Mouse (Mus musculus) cerebellum, postnatal 36 days (tissue): ENCODE results near the gene Gm20458.

Experiments used
- DNase-seq, 2 experiments: peaks; one replicate each; pipeline ENCODE4 v3.0.0; 2021 to 2022; ENCODE audit warnings: mixed read lengths in 2 of 2

The Gm20458 gene

DNA sequence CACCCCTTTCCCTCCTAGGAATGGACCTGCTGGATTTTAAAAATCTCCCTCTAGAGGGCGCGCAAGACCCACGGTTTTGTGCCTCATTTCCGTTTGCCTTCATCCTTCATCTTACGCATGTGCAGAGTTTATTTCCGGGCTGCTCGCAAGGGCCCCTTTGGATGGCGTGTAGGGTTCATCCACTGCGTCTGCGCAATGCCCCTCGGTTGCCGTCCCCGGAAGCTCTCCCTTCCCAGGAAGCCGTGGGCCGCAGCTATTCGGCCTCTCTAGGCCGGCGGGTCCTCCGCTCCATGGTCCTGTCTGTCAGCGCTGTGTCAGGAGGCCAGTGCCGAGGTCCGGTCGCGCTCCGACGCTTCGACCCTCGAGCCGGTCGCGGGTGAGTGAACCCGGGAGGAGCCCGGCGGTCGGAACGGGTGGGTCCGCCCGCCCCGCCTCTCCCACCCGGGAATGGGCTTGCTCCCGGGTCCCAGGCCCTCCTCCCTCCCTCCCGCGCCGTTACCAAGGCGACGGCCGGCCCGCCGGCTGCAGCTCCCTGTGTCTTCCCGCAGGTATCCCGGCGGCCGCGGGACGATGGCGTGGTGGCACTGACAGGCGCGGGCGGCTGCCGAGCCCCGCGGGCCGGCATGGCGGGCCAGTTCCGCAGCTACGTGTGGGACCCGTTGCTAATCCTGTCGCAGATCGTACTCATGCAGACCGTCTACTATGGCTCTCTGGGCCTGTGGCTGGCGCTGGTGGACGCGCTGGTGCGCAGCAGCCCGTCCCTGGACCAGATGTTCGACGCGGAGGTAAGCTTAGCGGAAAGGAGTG lies at the start of gene Gm20458:
Gene Gm20458 (plus strand): TSS at position 223 of the 807 bp plus-strand sequence.
- peak; percentile 96 for DNase-seq

DNA sequence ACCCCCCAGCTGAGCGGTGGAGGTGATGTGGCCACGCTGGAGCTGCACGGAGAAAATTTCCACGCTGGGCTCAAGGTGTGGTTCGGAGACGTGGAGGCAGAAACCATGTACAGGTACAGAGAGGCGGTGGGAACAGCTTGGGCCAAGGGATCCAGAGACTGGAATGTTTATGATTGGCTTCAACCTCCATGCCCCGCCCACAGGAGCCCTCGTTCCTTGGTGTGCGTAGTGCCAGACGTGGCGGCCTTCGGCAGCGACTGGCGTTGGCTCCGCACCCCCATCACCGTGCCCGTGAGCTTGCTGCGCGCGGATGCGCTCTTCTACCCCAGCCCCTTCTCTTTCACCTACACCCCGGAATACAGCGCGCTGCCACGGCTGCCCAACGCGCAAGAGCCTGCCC lies 46.6 kb upstream of the Gm20458 start:
- no peak for DNase-seq

DNA sequence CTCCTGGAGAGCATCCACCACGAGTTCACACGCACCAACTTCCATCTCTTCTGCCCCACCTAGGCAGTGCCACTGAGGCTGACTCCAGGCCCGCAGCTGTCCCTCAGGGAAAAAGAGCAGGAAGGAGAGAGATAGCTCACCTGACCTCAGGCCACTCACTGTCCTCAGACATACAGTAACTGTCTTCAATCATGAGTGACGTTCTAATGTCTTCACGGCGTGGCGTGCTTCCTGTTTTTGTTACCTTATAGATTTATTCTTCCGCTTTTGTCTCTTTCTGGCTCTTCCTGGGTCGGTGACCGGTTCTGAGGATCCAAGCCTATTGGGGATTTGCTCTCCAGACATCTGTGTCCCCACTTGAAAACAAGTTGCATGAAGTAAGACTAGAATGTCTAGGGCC lies 46.2 kb upstream of the Gm20458 start:
- DNase-seq: no peak

DNA sequence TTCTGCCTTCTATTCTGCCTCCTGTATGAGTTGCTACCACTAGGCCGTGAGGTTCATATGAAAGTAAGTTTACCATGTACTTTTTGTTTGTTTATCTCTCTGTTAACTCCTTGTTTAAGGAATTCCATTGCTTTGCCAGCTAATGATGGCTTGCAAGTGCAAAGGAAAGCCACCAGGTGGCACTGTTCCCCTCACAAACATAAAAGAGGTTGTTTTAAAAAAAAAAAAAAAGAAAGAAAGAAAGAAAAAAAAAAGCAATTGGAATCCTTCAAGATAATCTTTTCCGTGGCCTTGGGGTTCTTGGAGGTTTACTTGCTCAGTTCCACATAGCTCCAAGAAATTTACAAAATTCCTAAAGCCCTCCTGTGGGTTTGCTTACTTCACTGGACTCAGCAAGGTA lies 43.6 kb upstream of the Gm20458 start:
- no peak for DNase-seq

DNA sequence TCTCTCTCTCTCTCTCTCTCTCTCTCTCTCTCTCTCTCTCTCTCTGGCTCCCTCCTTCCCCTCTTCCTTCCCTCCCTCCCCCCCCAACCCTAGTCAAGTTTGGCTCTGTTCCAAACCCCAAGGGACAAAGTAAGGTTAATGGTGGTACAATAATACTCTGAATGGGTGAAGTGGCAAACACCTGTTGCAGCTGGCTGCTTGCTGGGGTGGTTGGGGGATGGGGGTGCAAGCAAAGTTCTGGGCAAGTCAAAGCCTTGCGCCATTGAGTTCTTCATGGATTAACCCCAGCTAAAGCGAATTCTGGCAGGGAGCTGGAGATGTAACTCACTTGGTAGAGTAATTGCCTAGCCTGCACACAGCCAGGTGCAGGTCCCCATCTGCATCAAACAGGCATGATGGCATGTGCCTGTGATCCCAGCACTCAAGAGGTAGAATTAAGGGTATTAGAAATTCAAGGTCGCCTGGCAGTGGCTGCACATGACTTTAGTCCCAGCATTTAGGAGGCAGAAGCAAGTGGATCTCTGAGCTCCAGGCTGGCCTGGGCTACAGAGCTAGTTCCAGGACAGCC lies 42.4 kb upstream of the Gm20458 start:
- no peak for DNase-seq

DNA sequence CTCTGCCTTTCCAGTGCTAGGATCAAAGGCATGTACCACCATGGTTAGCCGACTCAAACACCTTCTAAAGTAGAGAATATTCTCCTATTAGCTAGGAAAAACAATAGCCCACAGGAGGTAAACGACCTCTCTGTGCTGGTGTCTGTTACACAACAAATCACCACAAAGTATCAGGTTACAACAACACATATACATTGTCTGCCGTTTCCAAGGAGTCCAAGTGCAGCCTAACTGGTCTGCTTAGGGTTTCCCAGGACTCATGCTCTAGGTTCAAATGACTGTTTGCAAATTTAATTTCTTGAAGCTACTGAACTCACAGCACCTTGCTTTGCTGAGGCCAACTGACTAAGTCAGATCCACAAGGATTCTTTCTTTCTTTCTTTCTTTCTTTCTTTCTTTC lies 41.3 kb upstream of the Gm20458 start:
- DNase-seq: no peak

DNA sequence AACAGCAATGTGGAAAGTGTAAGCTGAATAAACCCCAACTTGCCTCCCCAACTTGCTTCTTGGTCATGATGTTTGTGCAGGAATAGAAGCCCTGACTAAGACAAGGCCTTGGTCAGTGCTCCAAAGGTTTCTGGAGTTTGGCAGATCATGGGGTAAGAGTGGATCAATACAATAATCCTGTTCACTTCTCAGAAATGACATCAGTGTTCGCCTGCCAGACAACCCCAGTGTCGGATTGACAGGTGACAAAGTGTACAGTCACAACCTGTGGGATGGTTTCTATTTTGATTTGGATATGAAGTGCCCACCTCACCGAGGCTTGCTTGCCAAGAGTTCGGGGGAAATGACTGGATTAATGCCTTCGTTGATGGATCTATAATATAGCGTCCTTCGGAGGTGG lies 39.5 kb upstream of the Gm20458 start:
- DNase-seq: no peak

DNA sequence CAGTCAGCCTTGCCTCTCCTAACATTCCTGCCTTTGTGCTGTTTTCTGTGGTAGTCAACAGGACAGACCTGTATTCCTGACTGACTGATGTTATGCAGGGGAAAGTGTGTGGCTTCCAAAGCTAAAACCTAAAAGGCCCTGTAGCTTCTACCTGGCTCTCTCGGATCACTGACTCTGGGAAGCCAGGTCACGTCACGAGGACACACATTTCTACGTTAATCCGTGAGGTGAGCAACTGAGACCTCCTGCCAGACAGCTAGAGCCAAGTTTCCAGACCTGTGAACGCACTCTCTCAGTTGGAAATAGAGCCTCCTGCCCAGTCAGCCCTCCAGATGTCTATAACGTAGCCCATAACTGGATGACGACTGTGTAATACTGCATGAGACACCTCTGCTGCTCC lies 38.8 kb upstream of the Gm20458 start:
- no peak for DNase-seq

DNA sequence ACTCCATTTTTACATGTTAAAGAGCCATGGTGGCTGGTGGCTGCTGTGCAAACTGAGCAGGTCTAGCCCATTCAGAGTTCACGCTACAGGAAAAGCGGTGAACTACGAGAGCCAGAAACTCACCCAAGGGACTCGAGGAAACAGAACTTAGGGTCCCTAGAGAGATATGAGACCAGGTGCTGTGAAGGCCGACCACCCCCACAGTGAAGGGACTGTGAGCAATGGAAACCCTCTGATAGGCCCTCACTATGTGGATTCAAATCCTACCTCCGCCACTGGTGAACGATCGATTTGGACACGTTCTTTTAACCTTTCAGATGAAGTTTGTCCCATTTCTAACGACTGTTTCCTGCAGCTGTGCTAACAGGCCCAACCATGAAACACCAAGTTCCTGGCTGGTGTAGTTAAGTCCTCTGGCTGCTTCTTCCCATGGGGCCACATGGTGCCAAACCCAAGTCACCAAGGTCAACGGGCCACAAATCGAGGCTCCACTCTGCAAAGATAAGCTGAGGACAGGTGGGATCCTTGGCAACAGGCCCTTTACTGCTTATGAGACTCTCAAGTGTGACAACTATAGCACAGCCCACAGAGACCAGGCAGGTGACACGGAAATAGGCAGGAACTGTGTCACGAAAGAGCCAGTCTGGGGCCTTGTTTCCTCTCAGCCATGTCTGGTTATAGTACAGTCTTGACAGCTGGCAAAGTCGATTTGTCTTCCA lies 37.9 kb upstream of the Gm20458 start:
- DNase-seq: no peak

DNA sequence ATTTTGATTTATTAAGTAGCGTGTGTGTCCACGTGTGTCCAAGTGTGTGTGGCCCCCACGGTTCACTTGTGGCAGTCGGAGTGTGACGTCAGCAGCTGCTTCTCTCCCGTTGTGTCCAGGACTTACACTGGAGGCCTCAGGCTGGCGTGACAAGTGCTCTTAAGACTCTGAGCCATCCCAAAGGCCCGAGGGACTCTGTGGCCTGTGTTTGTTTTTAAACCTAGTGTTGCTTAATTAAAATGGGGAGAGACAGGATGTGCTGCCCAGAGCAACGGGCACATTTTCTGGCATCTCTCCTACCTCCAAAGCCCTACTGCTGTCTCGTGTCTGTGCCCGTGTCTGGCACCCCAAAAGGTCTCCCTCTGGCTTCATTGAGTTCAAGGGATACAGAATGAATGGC lies 37.3 kb upstream of the Gm20458 start:
- DNase-seq: no peak

DNA sequence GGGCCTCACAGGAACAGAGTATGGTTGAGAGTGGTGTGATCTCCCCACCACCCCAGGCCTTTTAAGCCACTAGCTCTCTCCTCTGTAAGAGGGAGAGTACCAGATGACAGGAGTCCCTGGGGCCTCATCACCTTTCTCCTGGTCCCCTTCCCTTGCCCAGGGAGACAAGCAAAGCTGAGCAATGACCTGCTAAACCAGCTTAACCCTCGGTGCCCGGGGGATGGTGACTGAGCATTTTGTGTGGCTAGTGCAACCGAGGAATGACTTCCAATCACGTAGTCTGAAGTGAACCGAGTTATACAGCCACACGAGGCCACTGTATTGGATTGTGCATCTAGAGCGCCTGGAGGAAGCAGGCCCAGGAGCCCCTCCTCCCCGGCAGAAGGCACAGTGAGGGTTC lies 36.4 kb upstream of the Gm20458 start:
- DNase-seq: no peak

DNA sequence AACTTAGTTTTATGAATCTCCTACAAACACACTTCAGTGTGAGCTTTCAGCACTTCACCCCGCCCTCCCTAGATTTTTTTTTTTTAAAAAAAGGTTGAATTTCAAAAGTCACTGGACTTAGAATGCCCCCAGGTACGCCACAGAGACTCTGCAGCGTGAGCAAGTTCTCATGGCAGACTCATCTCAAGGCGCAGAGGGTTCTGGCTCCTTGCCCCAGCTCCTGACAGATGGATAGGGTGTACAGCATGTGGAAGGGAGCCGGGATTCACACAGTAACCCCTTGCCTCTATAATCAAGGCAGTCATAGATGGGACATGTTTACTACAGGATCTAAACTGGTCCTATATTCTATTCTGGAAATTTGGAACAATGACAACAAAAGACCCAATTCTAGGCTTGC lies 35.4 kb upstream of the Gm20458 start:
- DNase-seq: peak in 1 of 2 experiments; percentile 33

DNA sequence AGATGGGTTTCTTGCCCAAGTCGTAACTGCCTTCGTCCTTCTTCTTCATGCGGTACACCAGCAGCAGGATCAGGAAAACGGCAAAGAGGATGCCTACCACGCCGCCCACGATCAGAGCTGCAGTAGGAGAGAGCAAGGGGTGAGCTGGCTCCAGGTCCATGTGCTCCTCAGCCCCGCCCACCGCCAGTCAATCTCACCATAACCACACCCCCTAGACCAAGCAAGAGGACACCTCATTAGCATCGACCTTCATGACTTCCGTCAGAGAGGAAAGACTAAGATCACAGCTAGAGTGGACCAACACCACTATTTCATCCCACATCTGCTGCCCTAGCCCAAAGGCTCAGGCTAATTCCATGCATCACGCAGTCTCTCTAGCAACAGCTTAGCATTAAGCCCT lies 34.6 kb upstream of the Gm20458 start:
- DNase-seq: no peak

DNA sequence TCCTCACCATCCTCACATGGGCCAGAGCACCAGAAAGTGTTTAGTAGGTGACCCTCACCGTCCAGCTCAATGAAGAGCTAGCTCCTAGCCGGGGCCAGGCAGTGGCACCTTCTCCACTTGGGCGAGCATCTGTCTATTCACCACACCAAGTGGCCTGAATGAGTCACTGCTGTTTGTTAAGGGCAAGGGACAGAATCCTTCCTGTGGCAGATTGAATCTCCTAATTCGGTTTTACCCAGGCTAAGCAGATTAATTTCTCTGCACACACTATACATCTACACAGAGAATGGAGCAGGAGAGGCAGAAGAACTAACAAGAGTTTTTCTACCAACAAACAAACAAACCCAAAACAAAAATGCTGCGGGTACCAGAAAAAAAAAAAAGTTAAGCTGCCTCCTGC lies 33.8 kb upstream of the Gm20458 start:
- DNase-seq: no peak

DNA sequence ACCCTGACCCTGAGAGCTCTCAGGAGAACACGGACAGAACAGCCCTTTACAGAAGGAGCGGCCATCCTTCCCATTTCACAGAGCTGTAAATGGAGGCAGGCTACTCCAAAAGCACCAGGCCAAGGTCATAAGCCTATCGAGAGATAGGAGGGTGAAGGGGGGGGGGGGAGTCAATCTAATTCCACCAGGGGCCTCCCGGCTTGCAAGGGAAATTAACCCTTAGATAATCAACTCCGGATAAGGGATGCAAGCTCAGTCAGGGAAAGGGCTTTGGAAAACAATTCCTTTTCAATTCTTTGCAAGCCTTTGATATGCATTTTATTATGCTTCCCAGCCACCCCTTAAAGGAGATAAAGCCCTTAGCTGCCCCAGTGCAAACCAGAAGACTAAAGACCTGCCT lies 32.3 kb upstream of the Gm20458 start:
- DNase-seq: no peak

DNA sequence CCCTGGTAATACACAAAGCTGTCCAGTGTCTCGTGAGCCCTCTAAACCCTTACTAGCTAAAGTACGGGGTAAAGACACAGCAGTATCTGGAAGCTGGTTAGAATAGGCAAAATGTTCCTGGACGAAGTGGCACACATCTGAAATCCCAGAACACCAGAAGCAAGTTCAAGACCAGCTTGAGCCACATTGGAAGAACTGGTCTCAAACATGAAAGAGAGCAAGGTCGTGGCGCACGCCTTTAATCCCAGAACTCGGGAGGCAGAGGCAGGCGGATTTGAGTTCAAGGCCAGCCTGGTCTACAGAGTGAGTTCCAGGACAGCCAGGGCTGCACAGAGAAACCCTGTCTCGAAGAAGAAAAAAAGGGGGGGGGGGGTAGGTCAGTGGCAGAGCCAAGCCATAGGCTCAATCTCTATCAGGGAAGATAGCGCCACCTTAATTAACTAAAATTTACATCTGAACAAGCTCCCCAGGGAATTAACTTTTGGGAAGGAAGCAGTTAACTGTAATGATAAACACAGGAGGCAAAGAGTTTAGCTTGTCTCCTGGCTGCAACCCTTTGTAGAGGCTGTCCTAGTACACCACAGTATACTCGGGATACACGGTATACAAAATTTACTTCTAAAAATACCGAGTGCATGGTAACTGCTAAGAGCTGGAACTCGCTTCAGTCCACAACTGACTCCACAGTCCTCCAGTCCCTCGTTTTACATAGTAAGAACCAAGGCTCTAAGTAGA lies 30.7 kb upstream of the Gm20458 start:
- DNase-seq: no peak

DNA sequence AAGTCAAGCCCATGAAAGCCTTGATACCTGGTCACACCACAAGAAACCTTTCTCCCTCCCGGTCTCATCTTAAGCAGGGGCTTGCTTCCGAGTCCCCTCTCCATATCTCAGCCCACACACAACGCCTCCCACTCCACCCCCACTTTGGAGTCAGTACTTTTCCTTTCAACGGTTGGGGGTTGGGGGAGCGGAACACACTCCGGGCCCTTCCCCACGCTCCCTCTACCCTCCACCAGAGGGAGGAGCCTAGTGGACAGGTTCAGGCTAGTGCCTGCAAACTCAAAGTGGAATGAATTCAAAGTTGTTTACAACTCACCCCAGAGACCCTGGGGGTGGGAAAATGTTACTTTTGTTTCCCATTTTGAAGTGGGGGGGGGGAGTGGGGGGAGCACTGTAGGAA lies 30.1 kb upstream of the Gm20458 start:
- DNase-seq: no peak

DNA sequence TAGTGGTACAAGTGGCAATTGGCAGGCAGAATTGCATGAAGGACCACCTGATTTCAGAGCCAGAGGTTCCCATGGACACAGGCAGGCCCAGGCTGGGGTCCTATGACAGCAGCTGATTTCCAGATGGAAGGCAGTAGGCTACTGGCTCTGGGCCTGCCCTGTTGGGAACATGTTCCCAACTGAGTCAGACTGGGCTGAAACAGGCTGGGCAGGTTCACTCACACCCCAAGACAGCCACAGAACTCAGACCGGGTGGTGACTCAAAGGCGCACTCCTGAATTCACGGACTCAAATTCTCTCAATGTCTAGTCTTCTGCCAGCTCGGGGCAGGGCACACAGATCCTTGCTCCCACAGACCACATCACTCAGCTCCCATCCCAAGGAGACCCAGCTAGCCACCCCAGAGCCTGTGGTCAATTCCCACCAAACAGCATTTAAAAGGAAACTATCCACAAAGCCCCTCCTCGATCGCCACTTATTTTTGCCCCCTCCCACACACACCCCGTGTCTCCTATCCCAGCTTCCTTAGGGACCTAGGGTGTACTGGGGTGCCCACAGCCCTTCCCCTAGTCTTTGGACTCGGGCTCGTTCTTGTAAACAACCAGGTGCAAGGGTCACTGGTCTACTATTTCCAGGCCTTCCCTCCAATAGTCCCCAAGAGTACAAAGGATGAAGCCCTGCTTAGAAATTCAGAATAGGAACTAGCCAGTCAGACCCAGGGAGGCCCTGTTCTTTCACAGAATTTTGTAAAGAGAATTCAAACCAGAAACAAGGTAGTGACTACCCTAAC lies 28.9 kb upstream of the Gm20458 start:
- no peak for DNase-seq

DNA sequence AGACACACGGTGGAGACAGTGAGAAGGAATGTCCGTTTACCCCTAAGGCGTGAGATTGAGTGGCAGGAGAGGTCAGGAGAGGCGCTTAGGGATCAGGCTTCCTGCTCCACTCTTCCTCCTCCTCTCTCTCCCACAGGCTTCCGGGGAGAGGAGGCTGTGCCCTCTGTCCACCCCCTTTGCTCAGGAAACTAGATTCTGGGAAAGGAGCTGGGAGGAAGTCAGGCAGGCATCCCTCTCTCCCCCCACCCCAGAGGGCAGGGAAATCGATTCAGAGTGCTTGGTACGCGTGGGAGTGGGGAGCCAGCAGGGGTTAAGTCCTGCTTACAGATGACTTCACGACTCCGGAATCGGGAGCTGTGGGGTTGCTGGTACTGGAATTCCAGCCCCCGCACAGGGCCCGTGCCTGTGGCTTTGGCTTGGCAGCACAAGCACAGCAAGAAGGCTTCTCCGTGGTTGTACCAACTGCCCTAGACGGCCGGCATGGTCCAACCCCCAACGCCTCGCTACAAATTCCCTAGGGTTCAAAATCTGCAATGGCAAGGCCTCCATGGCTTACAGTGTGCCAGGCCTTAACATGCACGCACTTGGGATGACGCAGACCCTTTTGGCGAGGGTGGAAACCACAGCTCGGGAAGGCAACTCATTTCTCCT lies 28.1 kb upstream of the Gm20458 start:
- DNase-seq: no peak

DNA sequence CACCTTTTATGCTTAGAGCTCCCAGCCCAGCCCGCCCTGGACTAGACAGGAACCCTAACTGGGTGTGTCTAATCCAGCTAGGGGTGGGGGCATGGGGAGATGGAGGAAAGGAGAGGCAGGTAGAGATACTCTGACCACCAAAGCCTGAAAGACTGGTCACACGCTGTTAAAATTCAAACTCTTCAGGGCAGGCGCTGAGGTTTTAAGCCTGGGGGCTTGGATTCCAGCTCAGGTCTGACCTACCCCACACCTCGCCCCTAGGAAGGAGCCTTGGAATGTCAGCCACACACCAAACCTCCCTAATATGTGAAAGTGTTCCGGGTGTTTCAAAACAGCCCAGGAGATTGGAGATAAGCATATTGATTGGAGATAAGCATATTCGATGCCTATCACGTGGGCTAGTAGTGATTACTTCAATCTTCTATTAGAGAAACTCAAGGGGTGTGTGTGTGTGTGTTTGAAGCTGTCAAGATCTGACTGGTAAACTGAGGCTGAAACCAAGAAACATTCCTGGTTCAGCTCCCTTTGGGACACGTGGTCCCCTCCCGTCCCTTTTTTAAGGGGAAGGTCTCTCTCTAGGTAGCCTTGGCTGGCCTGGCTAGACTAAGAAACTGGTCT lies 27.4 kb upstream of the Gm20458 start:
- no peak for DNase-seq

DNA sequence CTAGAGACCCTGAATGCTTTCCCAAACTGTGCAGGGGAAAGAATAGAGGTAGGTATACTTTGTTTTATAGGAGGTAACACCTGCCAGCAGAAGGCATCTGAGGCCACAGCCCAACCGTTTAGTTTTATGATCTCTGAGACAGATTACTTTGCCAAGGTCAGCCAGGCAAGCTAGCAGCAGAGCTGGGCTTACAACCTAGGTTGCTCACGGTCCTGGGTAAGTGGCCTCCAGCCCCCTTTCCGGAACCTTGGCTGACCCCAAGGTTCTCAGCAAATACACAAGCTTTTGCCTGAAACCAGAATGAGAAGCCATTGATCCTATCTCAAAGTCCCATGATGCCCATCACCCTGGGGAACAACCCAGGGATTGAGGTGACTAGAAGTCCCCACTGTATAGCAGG lies 26.1 kb upstream of the Gm20458 start:
- no peak for DNase-seq
